In genomic region chr8:46739956-46740512, GRCm38 (mm10) we compare ENCODE assay signal across 7 mouse cellular contexts. TPM values are rescaled to one million over a fixed set of nuclear protein-coding genes. Genes with fewer than 3 reads are reported as not detected.
DNase-seq lines count a peak whose midpoint lies in the region; ATAC-seq and TF ChIP-seq lines count a peak whose summit lies in the region.

No protein-coding gene starts in this region.

- 1% methylated on average over 22 of the region's 22 CpGs for WGBS in heart, embryonic 11.5 days (ENCODE audit: insufficient replicate concordance)
- under 1% methylated on average over 22 of the region's 22 CpGs for WGBS in stomach, embryonic 15.5 days

- H3K4me2 ChIP-seq in heart, embryonic 11.5 days, result peak overlapping the region; percentile 84
- peak overlapping the region; percentile 68 for H3K4me2 ChIP-seq in stomach, embryonic 15.5 days

- peak overlapping the region; percentile 91 for H3K27ac ChIP-seq in brown adipose tissue, adult 24 weeks (replicated peaks; ENCODE audit: low read depth, low read length)
- H3K27ac ChIP-seq in heart, embryonic 11.5 days (ENCODE audit: low read depth, low read length), result peak overlapping the region; percentile 88
- peak overlapping the region; percentile 98 for H3K27ac ChIP-seq in layer of hippocampus, adult 2 months
- peak overlapping the region; percentile 91 for H3K27ac ChIP-seq in stomach, embryonic 15.5 days

- peak overlapping the region; percentile 94 for H3K9ac ChIP-seq in heart, embryonic 11.5 days (ENCODE audit: low read depth, low read length)
- peak overlapping the region; percentile 92 for H3K9ac ChIP-seq in stomach, embryonic 15.5 days

- no peak for ATAC-seq in heart, embryonic 11.5 days (replicated peaks; ENCODE audit: insufficient number of reproducible peaks, low FRiP score, low TSS enrichment)
- ATAC-seq in stomach, embryonic 15.5 days (ENCODE audit: insufficient read depth, low FRiP score, low read depth), result no peak

- no peaks in the 10 kb centered on the region for H3K36me3 ChIP-seq in heart, embryonic 11.5 days (ENCODE audit: control insufficient read depth, insufficient read depth, low read length)
- no peaks in the 10 kb centered on the region for H3K36me3 ChIP-seq in stomach, embryonic 15.5 days

- H3K9me3 ChIP-seq in heart, embryonic 11.5 days (replicated peaks; ENCODE audit: control insufficient read depth, low read length), result peaks cover 4% of the 10 kb centered on the region
- H3K9me3 ChIP-seq in stomach, embryonic 15.5 days, result no peaks in the 10 kb centered on the region

- H3K4me1 ChIP-seq in brown adipose tissue, adult 24 weeks (ENCODE audit: control insufficient read depth, insufficient read depth, insufficient read length, low read length), result peaks cover 23% of the 10 kb centered on the region
- H3K4me1 ChIP-seq in heart, embryonic 11.5 days (ENCODE audit: control insufficient read depth, insufficient read depth, low read length), result peaks cover 18% of the 10 kb centered on the region
- peaks cover 21% of the 10 kb centered on the region; the same call in 1 of the 2 replicates for H3K4me1 ChIP-seq in stomach, embryonic 15.5 days

- H3K4me3 ChIP-seq in brown adipose tissue, adult 24 weeks (ENCODE audit: insufficient read depth, low read depth, low read length), result peak overlapping the region; percentile 89
- H3K4me3 ChIP-seq in heart, embryonic 11.5 days (ENCODE audit: low read depth, low read length), result peak overlapping the region; percentile 79
- peak overlapping the region; percentile 78 for H3K4me3 ChIP-seq in layer of hippocampus, adult 2 months
- peak overlapping the region; percentile 89 for H3K4me3 ChIP-seq in stomach, embryonic 15.5 days (replicated peaks)

- no peaks in the 10 kb centered on the region for H3K27me3 ChIP-seq in heart, embryonic 11.5 days (ENCODE audit: control insufficient read depth, insufficient read depth, low read length)
- no peaks in the 10 kb centered on the region for H3K27me3 ChIP-seq in stomach, embryonic 15.5 days (replicated peaks)

- no peak for TF ChIP-seq CTCF in layer of hippocampus, adult 2 months (conservative IDR thresholded peaks at IDR 0.05)

- peak; percentile 60 to 61 for DNase-seq in right cerebral cortex, postnatal 10 days (ENCODE audit: low spot score in 2 of 2)
- DNase-seq in right cerebral cortex, adult 18-20 months, result no peak
- peak in 1 of 2 experiments; percentile 30 for DNase-seq in layer of hippocampus, adult 2 months (ENCODE audit: low spot score in 2 of 2)
- DNase-seq in lung, postnatal 14 days, result peak; percentile 36

RNA-seq across cellular contexts. Expression of gene Irf2, which starts 0.5 kb away (rescaled TPM):
- 23.4 and 32.7 TPM in 2 replicates for polyA plus RNA-seq in brown adipose tissue, adult 24 weeks (2012; ENCODE audit: insufficient read depth, insufficient read length, missing spikeins)
- polyA plus RNA-seq in heart, embryonic 11.5 days (2014; fragmentation: Nextera tagmentation; extraction: Ambion mirVana), result 11.6 and 16.5 TPM in 2 replicates
- total RNA-seq in layer of hippocampus, adult 2 months (2021), result 10 to 100 TPM; 54.6 to 62.0 TPM
- 31.5 and 34.5 TPM in 2 replicates for polyA plus RNA-seq in stomach, embryonic 15.5 days (2015; fragmentation: Nextera tagmentation; extraction: Ambion mirVana)
